Mouse (Mus musculus) inflammation-experienced regulatory T-cells, adult 6 months (primary cell): Measurements from ENCODE around the gene Gm48551. TPM values are rescaled to one million over a fixed set of nuclear protein-coding genes. Genes with fewer than 3 reads are reported as not detected.

Experiments
- ATAC-seq: one replicate; pipeline ENCODE4 v1.8.0; 2017
- polyA plus RNA-seq, 3 experiments: library from polyadenylated mRNA; unstranded; fragments of 100-300 nt; shearing (Covaris generic); gene quantifications; one replicate each; pipeline ENCODE4 v1.2.1; 2017

The Gm48551 gene
- polyA plus RNA-seq, 3 experiments from 2014 or later: 0.60 to 1.9 (median 1.1) TPM

- no peak for ATAC-seq
These were observed 20.5 kb downstream of the Gm48551 start for GRCm38 (mm10) chr10:81404720-81405119.

GRCm38 (mm10) chr10:81405588-81406201, 21.4 kb downstream of the Gm48551 start:
- ATAC-seq: no peak

- no peak for ATAC-seq
These were observed 22.5 kb downstream of the Gm48551 start for GRCm38 (mm10) chr10:81406504-81407440.

DNA sequence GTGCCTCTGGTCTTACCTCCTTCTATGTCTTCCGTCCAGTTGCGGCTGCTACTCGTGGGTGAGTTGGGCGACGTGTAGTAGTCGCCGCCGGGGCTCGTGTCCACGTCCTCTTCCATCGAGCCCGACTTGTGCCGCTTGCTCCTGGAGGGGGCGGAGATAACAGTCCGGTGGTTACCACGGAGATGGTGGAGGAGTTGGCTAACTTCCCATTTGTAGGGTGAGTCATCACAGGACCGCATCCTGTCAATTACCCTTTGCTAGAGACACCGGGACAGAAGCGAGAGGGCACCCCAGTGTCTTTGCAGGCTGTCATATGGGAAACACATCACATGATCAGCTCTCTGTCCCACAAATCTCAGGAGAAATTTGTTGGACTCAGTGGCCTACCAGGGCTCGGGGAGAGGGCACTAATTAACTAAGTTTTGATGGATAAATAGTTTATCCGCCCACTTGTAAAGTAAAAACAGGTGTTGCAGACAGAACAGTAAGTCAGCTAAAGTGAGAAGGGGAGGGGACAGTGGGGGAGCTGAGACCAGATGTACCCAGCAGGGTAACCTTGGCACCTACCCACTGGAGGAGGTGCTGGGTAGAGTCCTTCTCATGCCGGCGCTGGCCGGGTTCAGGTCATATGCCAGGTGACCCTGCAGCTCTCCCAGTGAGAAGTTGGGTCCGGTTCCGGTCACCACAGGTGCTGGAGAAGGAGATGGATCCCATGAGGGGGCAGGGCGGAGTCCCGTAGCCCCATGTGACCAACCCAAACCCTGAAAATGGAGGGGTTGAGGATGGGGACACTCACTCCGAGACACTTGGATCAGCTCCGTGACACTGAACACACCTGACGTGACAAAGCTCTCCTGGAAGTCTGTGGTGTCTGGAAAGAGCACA, 23.5 kb downstream of the Gm48551 start:
- ATAC-seq: peak; percentile 86

GRCm38 (mm10) chr10:81408424-81408729, 24.1 kb downstream of the Gm48551 start:
- no peak for ATAC-seq

DNA sequence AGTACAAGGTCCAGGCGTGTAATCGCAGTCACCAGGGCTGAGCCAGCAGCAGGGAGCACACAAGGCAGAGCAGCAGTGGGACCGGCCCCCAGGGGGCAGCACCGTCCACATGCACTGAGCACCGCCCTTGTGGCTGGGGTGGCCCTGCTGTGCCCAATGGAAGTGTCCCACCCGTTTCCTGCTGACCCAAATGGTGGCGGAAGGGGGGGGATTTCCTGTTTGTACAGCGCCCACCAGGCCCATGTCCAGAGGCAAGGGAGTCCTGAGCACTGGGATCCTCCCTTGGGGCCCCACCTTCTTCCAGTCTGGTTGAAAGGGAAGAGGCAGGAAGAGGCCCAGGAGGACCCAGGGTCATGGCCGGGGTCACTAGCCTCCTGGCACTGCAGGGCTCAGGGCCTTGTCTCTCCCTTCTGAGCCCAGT, 24.6 kb downstream of the Gm48551 start:
- peak; percentile 32 for ATAC-seq

- ATAC-seq: no peak
These were observed 25.1 kb downstream of the Gm48551 start for GRCm38 (mm10) chr10:81409330-81409729.

DNA sequence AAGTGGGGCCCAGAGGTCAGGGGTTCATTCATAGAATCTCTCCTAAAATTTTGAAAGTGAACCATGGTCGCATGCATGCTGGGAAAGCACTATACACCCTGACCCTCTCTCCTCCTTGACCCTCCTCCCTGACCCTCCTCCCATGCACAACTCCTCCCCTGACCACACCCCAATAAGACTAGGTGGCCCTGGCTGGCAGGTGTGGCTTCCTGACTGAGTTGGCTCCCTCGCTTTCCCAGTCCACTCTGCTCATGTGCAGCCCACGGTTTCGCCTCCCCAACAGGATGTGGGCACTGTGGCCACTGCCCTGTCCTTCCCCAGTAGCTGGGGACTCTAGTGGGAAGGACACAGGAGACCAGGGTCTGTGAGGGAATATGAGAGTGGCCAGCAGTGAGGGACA, 26.1 kb downstream of the Gm48551 start:
- no peak for ATAC-seq

DNA sequence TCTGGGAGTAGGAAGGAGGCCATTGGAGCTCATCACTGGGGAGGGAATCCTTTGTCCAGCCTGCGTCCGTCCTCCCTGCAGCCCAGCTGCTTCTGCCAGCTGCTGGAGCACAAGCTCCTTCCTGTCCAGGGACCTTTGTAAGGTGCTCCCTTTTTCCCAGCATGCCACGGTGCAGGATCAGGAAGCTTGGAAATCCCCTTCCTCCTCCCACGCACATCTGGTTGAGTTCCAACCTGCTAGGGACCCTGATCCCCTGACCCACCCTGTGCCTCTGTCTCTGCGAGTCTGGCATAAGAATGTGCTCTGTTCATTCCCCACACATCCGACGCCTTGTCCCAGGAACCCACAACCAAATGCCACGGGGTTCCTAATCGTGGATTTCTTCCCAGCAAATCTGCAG, 26.7 kb downstream of the Gm48551 start:
- ATAC-seq: no peak

DNA sequence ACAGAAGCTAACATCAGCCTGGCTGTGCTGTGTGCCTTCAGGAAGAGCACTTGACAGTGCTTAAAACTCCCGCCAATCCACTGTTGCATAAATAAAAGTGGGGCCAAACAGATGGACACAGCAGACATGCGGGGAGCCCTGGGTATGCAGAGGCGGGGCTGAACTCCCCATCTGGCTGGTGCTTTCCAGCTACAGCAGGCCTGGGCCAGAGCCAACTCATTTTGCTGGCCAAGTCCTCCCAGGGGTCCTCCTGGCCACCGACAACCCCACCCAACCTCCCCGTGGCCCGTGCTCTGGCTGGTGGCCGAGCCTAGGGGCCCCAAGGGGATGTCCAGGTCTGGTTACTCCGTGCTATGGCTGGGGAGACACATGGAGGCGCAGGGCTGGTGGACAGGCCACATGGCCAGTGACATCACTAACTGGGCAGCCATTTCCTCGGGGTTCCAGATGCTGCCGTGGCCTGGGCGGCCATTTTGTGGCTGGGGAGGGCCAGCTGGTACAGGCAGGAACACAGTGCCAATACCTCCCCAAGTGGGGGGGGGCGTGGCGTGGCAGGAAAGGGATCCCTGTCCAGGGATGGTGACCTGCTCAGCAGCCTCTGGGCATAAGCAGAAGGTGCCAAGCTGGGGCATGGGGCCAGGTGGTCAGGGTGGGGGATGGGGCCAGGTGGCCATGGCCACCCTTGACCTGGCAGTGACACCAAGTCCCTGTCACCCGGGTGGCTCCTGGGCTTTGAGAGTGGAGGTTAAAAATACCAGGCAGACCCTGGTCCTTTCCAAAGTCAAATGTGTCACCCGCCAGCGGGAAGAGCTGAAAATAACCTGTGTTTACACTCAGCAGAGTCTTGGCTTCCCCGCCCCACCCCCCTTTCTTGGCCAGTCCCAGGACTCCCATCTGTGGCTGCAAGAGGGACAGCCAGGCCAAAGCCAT, 27.5 kb downstream of the Gm48551 start:
- no peak for ATAC-seq

DNA sequence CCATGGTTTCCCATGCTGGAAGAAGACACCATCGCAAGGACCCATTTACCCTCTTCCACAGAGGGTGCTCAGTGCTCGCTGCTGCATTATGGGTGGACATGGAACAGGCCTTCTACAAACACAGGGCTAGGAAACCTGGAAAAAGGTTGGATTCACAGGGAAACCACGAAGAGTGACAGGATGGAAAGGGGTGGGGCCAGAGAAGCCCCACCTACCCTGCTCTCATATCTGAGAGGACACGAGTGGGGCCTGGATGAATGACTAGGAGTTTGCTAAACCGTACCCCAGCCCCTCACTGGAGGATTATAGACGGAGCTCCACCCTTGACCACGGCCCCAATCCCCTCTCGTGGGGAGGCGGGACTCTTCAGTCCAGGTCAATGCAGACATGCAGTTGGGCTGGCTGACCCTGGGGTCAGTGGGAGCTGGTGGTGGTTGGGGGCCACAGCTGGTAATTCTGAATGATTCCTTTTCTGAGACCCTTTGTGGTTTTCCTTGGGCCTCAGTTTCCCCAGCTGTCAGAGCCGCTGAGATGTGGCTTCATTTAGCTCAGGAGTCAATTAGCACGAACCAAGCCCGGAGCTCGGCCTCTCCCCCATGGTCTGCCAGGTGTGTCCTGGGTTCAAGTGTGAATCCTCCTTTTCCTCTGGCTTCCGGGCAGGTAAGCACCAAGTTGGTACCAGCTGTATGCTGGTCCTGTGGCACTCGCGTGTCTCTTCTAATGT, 28.5 kb downstream of the Gm48551 start:
- ATAC-seq: no peak

DNA sequence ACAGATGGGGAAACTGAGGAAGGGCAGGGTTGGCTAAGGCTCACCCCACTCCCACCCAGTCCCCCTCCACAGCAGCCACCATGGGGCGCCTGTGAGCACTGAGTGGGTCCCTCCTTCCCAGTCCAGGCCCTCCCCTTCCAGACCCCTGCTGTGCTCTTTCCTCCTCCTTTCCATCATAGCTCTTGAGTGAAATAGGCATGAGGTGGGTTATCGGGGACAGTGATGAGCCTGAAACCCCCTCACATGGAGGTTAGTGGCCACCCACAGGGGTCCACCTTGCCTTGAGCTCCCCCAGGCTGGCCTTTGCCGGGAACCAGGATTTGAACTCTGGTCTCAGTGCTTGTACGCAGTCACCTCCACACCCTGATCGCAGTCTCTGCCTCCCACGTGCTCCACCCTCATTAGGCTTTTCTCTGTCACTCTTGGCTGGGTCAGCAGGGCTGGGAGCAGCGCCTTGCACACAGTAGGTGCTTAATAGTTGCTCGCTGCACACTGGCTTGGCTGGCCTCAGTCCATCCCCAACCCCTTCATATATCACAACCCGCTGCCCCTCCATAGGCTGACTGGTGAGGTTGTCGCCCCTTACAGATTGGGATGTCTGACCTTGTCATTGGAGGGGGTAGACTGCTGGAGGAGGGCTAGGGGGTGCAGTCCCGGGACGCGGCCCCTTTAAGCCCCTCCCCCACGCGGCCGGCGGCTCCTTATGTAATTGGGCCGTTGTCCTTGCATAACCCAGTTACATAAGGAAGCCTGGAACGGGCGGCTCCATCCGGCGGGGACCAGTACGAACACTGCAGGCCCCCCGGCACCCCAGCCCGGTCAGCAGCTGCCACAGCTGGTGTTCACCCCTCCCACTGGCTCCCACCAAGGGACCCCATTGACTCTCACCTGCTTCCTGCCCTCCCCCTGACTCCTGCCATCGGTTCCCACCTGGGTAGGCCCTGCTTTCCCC, 29.3 kb downstream of the Gm48551 start:
- no peak for ATAC-seq

DNA sequence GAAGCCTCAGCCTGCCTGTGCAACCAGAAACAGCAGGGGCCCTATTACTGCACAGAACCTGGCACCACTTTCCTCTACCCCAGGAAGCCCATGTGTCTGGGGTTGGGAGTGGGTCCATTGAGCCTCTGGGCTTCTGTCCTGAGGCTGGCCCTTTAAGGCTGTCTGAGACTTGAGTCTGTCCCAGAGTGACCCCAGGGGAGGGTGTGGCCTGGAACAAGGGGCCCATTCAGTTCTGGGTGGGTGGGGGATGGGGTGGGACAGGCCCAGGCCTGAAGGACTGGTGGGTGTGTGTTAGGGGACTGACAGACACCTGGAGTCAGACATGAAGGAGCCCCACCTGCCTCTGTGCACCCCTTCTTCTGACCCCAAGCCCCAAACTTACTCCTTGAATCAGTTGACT, 30.4 kb downstream of the Gm48551 start:
- no peak for ATAC-seq

GRCm38 (mm10) chr10:81415146-81415545, 30.9 kb downstream of the Gm48551 start:
- ATAC-seq: no peak

GRCm38 (mm10) chr10:81415549-81416310, 31.5 kb downstream of the Gm48551 start:
- no peak for ATAC-seq

GRCm38 (mm10) chr10:81416581-81417226, 32.4 kb downstream of the Gm48551 start:
- ATAC-seq: no peak

- no peak for ATAC-seq
These were observed 33.3 kb downstream of the Gm48551 start for GRCm38 (mm10) chr10:81417227-81418215.
